Mouse (Mus musculus) lung, postnatal 14 days (tissue): ENCODE measurements around the gene Magi1.
"Not testable (repeated sequence)": the region's sequence is repeated elsewhere in the genome, so short reads cannot be mapped to it uniquely, and the experiment has no call there.

ENCODE experiments used
- DNase-seq: peaks from one replicate; pipeline ENCODE4 v3.0.0; 2021

Magi1 gene

GRCm38 (mm10) chr6:93715181-93716180 is 568.2 kb downstream of the Magi1 start:
- peak; percentile 15 for DNase-seq

GRCm38 (mm10) chr6:93704350-93704749 is 579.4 kb downstream of the Magi1 start:
- DNase-seq, result no peak

GRCm38 (mm10) chr6:93699436-93699835 is 584.3 kb downstream of the Magi1 start:
- DNase-seq, result peak; percentile 5

DNA sequence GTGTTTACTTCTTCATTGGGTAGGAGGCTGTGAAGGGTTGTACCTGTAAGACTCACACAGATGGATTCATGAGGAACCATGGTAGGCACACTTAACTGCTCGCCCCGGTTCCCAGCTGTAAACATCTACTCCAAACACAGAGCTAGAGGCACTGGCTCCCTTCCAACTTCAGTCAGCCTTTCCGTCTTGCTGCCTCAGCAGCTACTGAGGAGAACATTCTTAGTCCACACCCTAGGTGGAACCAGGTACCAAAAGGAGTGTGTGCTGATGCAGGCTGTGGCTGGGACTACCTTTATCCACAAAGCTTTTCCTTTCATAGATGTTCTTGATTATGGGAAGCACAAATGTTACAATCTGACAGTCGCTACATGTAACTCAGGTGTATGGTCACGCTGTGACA is 585.8 kb downstream of the Magi1 start:
- DNase-seq, result peak; percentile 18

DNA sequence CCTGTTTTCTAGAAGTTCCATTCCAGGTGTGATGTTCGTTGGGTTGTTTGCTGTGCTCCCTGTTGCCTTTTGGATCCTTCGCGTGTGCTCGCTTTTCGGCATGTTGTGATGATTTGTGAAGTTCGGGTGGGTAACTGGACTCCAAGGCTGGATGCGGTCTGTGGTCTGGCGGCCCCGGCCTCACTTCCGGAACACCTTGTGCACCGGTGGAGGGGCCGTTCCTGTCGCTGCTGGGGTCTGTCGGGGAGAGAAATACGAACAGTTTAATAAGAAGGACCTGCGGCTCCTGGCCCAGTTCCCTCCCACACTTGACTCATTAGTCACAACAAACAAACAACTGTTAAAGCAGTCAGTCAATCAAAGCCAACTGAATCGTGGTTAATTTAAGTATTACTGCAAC is 605.0 kb downstream of the Magi1 start:
- no peak for DNase-seq

DNA sequence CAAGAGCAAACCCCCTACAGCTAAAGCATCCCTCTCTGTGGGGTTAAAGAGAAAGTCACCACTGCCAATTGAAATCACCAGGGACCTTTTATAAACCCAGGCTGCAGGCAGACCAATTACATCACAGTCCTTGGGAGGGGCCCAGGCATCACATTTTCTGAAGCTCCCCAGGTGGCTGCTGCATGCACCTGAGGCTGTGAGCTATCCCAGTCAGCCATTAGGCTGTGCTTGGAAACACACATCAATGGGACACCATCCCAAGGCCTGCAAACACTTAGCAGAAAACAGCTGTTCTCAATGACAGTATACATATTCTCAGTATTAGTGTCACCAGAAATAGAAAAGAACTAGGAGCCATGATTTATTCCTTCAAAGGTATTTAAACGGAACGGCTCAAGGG is 617.0 kb downstream of the Magi1 start:
- no peak for DNase-seq

DNA sequence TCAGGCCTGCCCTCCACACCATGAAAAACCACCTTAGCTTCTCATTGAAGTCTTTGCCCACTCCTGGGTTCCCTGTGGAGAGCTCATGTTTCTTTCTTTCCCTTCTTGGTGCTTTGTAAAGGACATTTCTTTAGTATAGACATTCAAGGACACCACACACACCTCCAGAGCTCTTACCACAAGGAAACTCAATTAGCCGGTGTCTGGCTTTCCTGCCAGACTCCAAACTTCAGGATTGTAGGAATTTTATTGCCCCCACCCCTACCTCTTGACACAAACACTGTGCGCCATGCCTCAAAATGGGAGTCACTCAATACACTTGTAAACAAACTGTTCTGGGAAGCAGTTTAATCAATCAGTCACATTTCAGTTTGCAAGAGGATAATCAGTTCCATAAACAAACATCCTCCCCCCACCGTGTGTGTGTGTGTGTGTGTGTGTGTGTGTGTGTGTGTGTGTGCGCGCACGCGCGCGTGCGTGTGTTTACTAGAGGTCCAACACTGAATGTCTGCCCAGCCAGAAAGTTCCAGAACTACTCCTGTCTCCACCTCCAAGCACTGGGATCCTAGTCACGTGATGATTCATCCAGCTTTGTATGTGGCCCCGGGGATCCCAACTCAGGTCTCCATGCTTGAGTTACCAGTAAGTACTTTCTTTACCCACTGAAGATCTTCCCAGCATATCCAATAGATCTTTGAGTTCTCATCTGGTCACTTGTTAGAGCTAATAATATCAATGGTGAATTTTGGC is 618.5 kb downstream of the Magi1 start:
- no peak for DNase-seq

- no peak for DNase-seq
These were observed 622.6 kb downstream of the Magi1 start for GRCm38 (mm10) chr6:93661139-93661538.

- DNase-seq, result no peak
These were observed 624.2 kb downstream of the Magi1 start for GRCm38 (mm10) chr6:93659534-93659933.

- DNase-seq, result peak; percentile 75
These were observed 626.3 kb downstream of the Magi1 start for GRCm38 (mm10) chr6:93657187-93657974.

DNA sequence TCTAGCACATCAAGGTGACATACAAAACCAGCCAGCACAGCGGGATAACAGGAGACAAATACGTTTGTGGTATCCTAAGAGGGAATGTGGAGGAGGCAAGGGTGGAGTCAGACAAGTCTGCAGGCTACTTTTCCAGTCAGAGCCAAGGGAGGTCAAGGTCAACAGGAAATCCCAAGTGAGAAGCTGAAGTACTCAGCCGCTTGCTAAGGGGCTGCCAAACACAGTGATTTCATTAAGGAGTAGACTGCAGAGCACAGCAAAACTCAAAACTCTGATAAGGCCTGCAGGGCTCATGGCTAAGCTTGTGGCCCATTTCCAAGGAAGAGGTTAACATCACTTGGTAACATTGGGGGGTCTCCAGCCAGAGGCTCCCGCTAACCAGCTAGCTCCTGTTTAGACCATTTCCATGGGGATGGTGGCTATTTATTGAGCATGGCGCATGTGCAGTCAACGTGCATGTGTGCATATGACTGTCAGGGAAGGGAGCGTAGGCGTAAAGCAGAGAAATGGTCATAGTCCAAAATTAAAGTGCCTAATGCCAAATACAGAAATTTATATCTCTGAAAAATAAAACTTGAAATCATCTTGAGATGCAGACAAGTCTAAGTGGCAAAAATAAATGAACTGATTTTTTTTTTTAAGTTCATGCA is 635.0 kb downstream of the Magi1 start:
- peak; percentile 20 for DNase-seq

DNA sequence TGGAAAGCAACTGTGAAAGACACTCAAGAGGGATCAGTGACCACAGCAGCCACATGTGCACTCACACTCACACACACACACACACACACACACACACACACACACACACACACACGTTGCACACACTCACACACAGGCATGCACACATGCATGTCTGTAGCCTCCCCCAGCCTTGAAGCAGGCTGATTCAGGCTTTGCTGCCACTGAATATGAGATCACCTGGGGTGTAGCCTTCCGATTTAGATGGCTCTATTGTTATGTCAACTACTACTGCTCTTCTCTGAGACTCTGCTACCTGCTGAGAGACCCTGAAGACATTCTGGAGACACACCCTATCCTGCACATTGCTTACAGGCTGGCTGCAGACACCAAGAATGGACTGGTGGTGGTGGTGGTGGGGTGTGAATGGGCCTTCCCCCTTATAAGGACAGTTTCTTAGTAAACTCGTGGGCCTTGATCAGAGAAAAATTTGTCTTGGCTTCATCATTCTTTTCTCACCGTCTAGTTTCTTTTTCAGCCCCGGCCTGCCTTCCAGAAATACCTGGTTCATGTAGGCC is 653.9 kb downstream of the Magi1 start:
- DNase-seq, result not testable (repeated sequence)

DNA sequence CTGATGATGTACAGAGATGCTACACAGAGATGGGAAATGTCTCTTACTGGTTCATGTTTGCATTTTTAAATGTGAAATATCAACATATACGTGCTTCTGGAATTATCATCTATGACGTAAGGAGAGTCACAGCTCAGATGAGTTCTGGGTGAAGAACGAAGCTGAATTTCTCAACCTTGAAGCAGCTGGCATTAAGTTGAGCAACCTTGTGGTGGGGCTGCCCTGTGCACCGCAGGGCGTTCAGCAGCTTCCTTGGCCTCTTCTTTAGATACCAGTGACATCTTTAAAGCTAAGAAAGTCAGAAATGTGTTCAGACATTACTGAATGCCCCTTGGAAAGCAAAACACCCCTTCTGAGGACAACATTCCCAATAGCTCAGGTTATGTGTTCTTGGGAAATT is 656.5 kb downstream of the Magi1 start:
- DNase-seq, result no peak
